Mouse (Mus musculus) C2C12 (cell line): ENCODE measurements at regions not wholly inside any gene's neighbourhood (a gene's known extent, or its start where the extent isn't known, plus 50 kb on each side); places are given as distances from the start of the nearest gene placed in this dataset.

Source experiments
- CTCF ChIP-seq: IDR thresholded peaks from one replicate; pipeline ENCODE4 v1.5.1; 2011; ENCODE audit not compliant: control insufficient read depth, insufficient read depth, insufficient read length
- FOSL1 ChIP-seq: IDR thresholded peaks from one replicate; pipeline ENCODE4 v1.8.0; 2011; ENCODE audit warnings: mild to moderate bottlenecking, low read length; ENCODE audit not compliant: poor library complexity, insufficient read depth, severe bottlenecking
- MAX ChIP-seq: IDR thresholded peaks from one replicate; pipeline ENCODE4 v1.6.1; 2011; ENCODE audit warnings: mild to moderate bottlenecking, control low read depth
- MYOG ChIP-seq: IDR thresholded peaks from one replicate; pipeline ENCODE4 v1.6.1; 2011; ENCODE audit not compliant: control insufficient read depth, insufficient read length; ENCODE audit errors: extremely low read depth

DNA sequence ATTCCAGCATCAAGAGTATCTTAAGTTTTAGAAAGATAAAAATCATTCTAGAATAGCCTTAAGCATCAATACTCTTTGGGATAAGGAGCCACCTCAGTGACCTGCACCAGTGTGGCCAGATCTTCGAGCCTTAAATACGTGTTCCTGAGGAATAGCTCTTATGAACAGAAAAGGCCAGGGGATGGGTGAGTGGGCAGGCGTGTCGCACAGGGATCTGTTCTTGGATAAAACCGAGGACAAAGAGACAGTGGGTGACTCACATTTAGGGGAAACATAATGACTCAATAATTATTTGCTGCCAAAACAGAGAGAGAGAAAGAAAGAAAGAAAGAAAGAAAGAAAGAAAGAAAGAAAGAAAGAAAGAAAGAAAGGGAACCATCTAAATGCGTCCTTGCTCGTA lies 200.4 kb downstream of the Slc30a10 start:
- TF ChIP-seq MYOG (no peak), CTCF (no peak), MAX (no peak), FOSL1 (no peak)
